Mouse (Mus musculus): Measurements from ENCODE around the gene Smyd2. TPM values are rescaled to one million over a fixed set of nuclear protein-coding genes. Genes with fewer than 3 reads are reported as not detected.

Gene Smyd2
- polyA plus RNA-seq, 1 experiment from 2014 or later, result 26.2 TPM

- Histone ChIP-seq H3K79me2 (ENCODE audit: inconsistent target) (no peaks in the 10 kb centered on the region), H3K27ac (no peak overlapping the region), H3K4me3 (ENCODE audit: inconsistent target) (no peak overlapping the region), H3K36me3 (ENCODE audit: inconsistent target) (no peaks in the 10 kb centered on the region)
- 3% methylated on average over 6 of the region's 6 CpGs for WGBS (ENCODE audit: missing documents)
These were observed 5.5 kb upstream of the Smyd2 start for GRCm38 (mm10) chr1:189927644-189928043.

GRCm38 (mm10) chr1:189926279-189926678, 4.1 kb upstream of the Smyd2 start:
- Histone ChIP-seq H3K27ac (no peak overlapping the region), H3K4me3 (ENCODE audit: inconsistent target) (no peak overlapping the region), H3K79me2 (ENCODE audit: inconsistent target) (peaks cover 4% of the 10 kb centered on the region), H3K36me3 (ENCODE audit: inconsistent target) (no peaks in the 10 kb centered on the region)
- WGBS (ENCODE audit: missing documents), result 85% methylated on average over 8 of the region's 8 CpGs

- peaks cover 25% of the 10 kb centered on the region for H3K79me2 ChIP-seq (ENCODE audit: inconsistent target)
- H3K27ac ChIP-seq, result no peak overlapping the region
- no peaks in the 10 kb centered on the region for H3K36me3 ChIP-seq (ENCODE audit: inconsistent target)
- 96% methylated on average over 20 of the region's 22 CpGs for WGBS (ENCODE audit: missing documents)
- no peak overlapping the region for H3K4me3 ChIP-seq (ENCODE audit: inconsistent target)
These were observed 1.9 kb upstream of the Smyd2 start for GRCm38 (mm10) chr1:189923871-189924568.

GRCm38 (mm10) chr1:189923157-189923556, 994 bp upstream of the Smyd2 start:
- Histone ChIP-seq H3K79me2 (ENCODE audit: inconsistent target) (peaks cover 30% of the 10 kb centered on the region), H3K36me3 (ENCODE audit: inconsistent target) (no peaks in the 10 kb centered on the region), H3K27ac (no peak overlapping the region), H3K4me3 (ENCODE audit: inconsistent target) (no peak overlapping the region)
- 96% methylated on average over 4 of the region's 4 CpGs for WGBS (ENCODE audit: missing documents)

- H3K27ac ChIP-seq, result no peak overlapping the region
- H3K79me2 ChIP-seq (ENCODE audit: inconsistent target), result peaks cover 30% of the 10 kb centered on the region
- peak overlapping the region; percentile 30; the same call in 1 of the 2 replicates for H3K4me3 ChIP-seq (ENCODE audit: inconsistent target)
- WGBS (ENCODE audit: missing documents), result 36% methylated on average over 9 of the region's 9 CpGs
- H3K36me3 ChIP-seq (ENCODE audit: inconsistent target), result no peaks in the 10 kb centered on the region
These were observed 558 bp upstream of the Smyd2 start for GRCm38 (mm10) chr1:189922721-189923120.

- Histone ChIP-seq H3K4me3 (ENCODE audit: inconsistent target) (peak overlapping the region; percentile 52), H3K27ac (no peak overlapping the region), H3K36me3 (ENCODE audit: inconsistent target) (no peaks in the 10 kb centered on the region), H3K79me2 (ENCODE audit: inconsistent target) (peaks cover 42% of the 10 kb centered on the region)
- 10% methylated on average over 4 of the region's 4 CpGs for WGBS (ENCODE audit: missing documents)
These were observed 670 bp downstream of the Smyd2 start for GRCm38 (mm10) chr1:189921568-189921817.

- H3K79me2 ChIP-seq (ENCODE audit: inconsistent target), result peaks cover 48% of the 10 kb centered on the region
- WGBS (ENCODE audit: missing documents), result 83% methylated on average over 28 of the region's 28 CpGs
- H3K36me3 ChIP-seq (ENCODE audit: inconsistent target), result no peaks in the 10 kb centered on the region
- H3K4me3 ChIP-seq (ENCODE audit: inconsistent target), result peak overlapping the region; percentile 52
- H3K27ac ChIP-seq, result no peak overlapping the region
These were observed 1.2 kb downstream of the Smyd2 start for GRCm38 (mm10) chr1:189920701-189921567.

- WGBS (ENCODE audit: missing documents), result 91% methylated on average over 3 of the region's 3 CpGs
- no peak overlapping the region for H3K27ac ChIP-seq
- H3K79me2 ChIP-seq (ENCODE audit: inconsistent target), result peaks cover 60% of the 10 kb centered on the region
- H3K4me3 ChIP-seq (ENCODE audit: inconsistent target), result no peak overlapping the region
- H3K36me3 ChIP-seq (ENCODE audit: inconsistent target), result no peaks in the 10 kb centered on the region
These were observed 2.4 kb downstream of the Smyd2 start for GRCm38 (mm10) chr1:189919756-189920155.

- no peak overlapping the region for H3K4me3 ChIP-seq (ENCODE audit: inconsistent target)
- H3K27ac ChIP-seq, result no peak overlapping the region
- H3K79me2 ChIP-seq (ENCODE audit: inconsistent target), result peaks cover 63% of the 10 kb centered on the region
- WGBS (ENCODE audit: missing documents), result 44% methylated on average over 4 of the region's 4 CpGs
- H3K36me3 ChIP-seq (ENCODE audit: inconsistent target), result no peaks in the 10 kb centered on the region
These were observed 5.0 kb downstream of the Smyd2 start for GRCm38 (mm10) chr1:189917126-189917500.

- Histone ChIP-seq H3K4me3 (ENCODE audit: inconsistent target) (no peak overlapping the region), H3K79me2 (ENCODE audit: inconsistent target) (peaks cover 62% of the 10 kb centered on the region), H3K36me3 (ENCODE audit: inconsistent target) (no peaks in the 10 kb centered on the region), H3K27ac (no peak overlapping the region)
- 90% methylated on average over 10 of the region's 10 CpGs for WGBS (ENCODE audit: missing documents)
These were observed 5.6 kb downstream of the Smyd2 start for GRCm38 (mm10) chr1:189916422-189917125.

GRCm38 (mm10) chr1:189913093-189913760, 8.9 kb downstream of the Smyd2 start:
- WGBS (ENCODE audit: missing documents), result 91% methylated on average over 21 of the region's 21 CpGs
- no peaks in the 10 kb centered on the region for H3K36me3 ChIP-seq (ENCODE audit: inconsistent target)

GRCm38 (mm10) chr1:189910685-189911345, 11.3 kb downstream of the Smyd2 start:
- no peak overlapping the region for H3K4me3 ChIP-seq (ENCODE audit: inconsistent target)
- 89% methylated on average over 13 of the region's 13 CpGs for WGBS (ENCODE audit: missing documents)
- no peaks in the 10 kb centered on the region for H3K36me3 ChIP-seq (ENCODE audit: inconsistent target)
- no peak overlapping the region for H3K27ac ChIP-seq
- H3K79me2 ChIP-seq (ENCODE audit: inconsistent target), result peaks cover 14% of the 10 kb centered on the region; the same call in 1 of the 2 replicates

More at GRCm38 (mm10) chr1:189913093-189913760, 8.9 kb downstream of the Smyd2 start:
- no peak overlapping the region for H3K27ac ChIP-seq
- no peak overlapping the region for H3K4me3 ChIP-seq (ENCODE audit: inconsistent target)
- H3K79me2 ChIP-seq (ENCODE audit: inconsistent target), result peaks cover 34% of the 10 kb centered on the region

- no peaks in the 10 kb centered on the region for H3K79me2 ChIP-seq (ENCODE audit: inconsistent target)
- no peak overlapping the region for H3K4me3 ChIP-seq (ENCODE audit: inconsistent target)
- WGBS (ENCODE audit: missing documents), result 92% methylated on average over 11 of the region's 11 CpGs
- H3K27ac ChIP-seq, result no peak overlapping the region
- no peaks in the 10 kb centered on the region for H3K36me3 ChIP-seq (ENCODE audit: inconsistent target)
These were observed 19.0 kb downstream of the Smyd2 start for GRCm38 (mm10) chr1:189903169-189903568.

- H3K27ac ChIP-seq, result no peak overlapping the region
- H3K36me3 ChIP-seq (ENCODE audit: inconsistent target), result no peaks in the 10 kb centered on the region
- H3K79me2 ChIP-seq (ENCODE audit: inconsistent target), result no peaks in the 10 kb centered on the region
- WGBS (ENCODE audit: missing documents), result 91% methylated on average over 9 of the region's 9 CpGs
- H3K4me3 ChIP-seq (ENCODE audit: inconsistent target), result no peak overlapping the region
These were observed 19.8 kb downstream of the Smyd2 start for GRCm38 (mm10) chr1:189902413-189902812.

Data from macrophage (primary cell).